Comparison of ENCODE assay signal across 10 mouse cellular contexts in genomic region chr1:136717830-136718517, GRCm38 (mm10).
A peak's percentile ranks its signal among the peaks of the same experiment; 100 is the strongest.
DNase-seq lines count a peak whose midpoint lies in the region; ATAC-seq lines count a peak whose summit lies in the region.
"Had no signal": no experiment of that assay in that cellular context is flagged by ENCODE, and none has a peak within 500 bp of the region (broad histone marks: within the 10 kb centered on the region; RNA-seq: fewer than 3 reads in every experiment).

No protein-coding gene starts in this region.

- H3K9me3 ChIP-seq in midbrain, embryonic 11.5 days (ENCODE audit: control insufficient read depth, low read length): no peaks in the 10 kb centered on the region
- no peaks in the 10 kb centered on the region for H3K9me3 ChIP-seq in midbrain, embryonic 16.5 days (replicated peaks; ENCODE audit: control insufficient read depth, low read length, poor library complexity, severe bottlenecking)
- no peaks in the 10 kb centered on the region for H3K9me3 ChIP-seq in liver, embryonic 13.5 days (replicated peaks)
- no peaks in the 10 kb centered on the region for H3K9me3 ChIP-seq in forebrain, embryonic 13.5 days (replicated peaks)

- WGBS in midbrain, embryonic 11.5 days: 69% methylated on average over 15 of the region's 15 CpGs
- WGBS in midbrain, embryonic 16.5 days: 56% methylated on average over 15 of the region's 15 CpGs
- 49% methylated on average over 15 of the region's 15 CpGs for WGBS in liver, embryonic 13.5 days (ENCODE audit: insufficient replicate concordance)
- 69% methylated on average over 15 of the region's 15 CpGs for WGBS in forebrain, embryonic 13.5 days

- no peak overlapping the region for H3K4me3 ChIP-seq in midbrain, embryonic 11.5 days (ENCODE audit: low read depth, low read length)
- no peak overlapping the region for H3K4me3 ChIP-seq in midbrain, embryonic 16.5 days (ENCODE audit: low read depth, low read length)
- no peak overlapping the region for H3K4me3 ChIP-seq in liver, embryonic 13.5 days (replicated peaks)
- H3K4me3 ChIP-seq in forebrain, embryonic 13.5 days: no peak overlapping the region

- no peak overlapping the region for H3K27ac ChIP-seq in midbrain, embryonic 11.5 days (ENCODE audit: low read depth, low read length)
- H3K27ac ChIP-seq in midbrain, embryonic 16.5 days (ENCODE audit: low read length): no peak overlapping the region
- no peak overlapping the region for H3K27ac ChIP-seq in liver, embryonic 13.5 days
- H3K27ac ChIP-seq in forebrain, embryonic 13.5 days: no peak overlapping the region
- H3K27ac ChIP-seq: liver, embryonic 14.5 days had no signal

- no peaks in the 10 kb centered on the region for H3K27me3 ChIP-seq in midbrain, embryonic 11.5 days (ENCODE audit: control insufficient read depth, insufficient read depth, low read length)
- no peaks in the 10 kb centered on the region for H3K27me3 ChIP-seq in midbrain, embryonic 16.5 days (ENCODE audit: control insufficient read depth, insufficient read depth, low read depth, low read length)
- no peaks in the 10 kb centered on the region for H3K27me3 ChIP-seq in liver, embryonic 13.5 days
- H3K27me3 ChIP-seq in forebrain, embryonic 13.5 days: no peaks in the 10 kb centered on the region

- H3K36me3 ChIP-seq in midbrain, embryonic 11.5 days (ENCODE audit: control insufficient read depth, insufficient read depth, low read length): no peaks in the 10 kb centered on the region
- no peaks in the 10 kb centered on the region for H3K36me3 ChIP-seq in midbrain, embryonic 16.5 days (ENCODE audit: control insufficient read depth, insufficient read depth, low read length)
- no peaks in the 10 kb centered on the region for H3K36me3 ChIP-seq in liver, embryonic 13.5 days
- H3K36me3 ChIP-seq in forebrain, embryonic 13.5 days (ENCODE audit: poor library complexity, severe bottlenecking): no peaks in the 10 kb centered on the region

- DNase-seq in midbrain, embryonic 11.5 days (ENCODE audit: low spot score, missing footprints): peak; percentile 72
- DNase-seq in kidney, adult 11 months: peak; percentile 63
- no peak for DNase-seq in liver, embryonic 13.5 days
- DNase-seq in urinary bladder, postnatal 14 days (ENCODE audit: low spot score): peak; percentile 63
- DNase-seq in embryo, embryonic 10.5 days (ENCODE audit: low spot score): no peak
- DNase-seq in layer of hippocampus, adult 11-12 months (ENCODE audit: low spot score): no peak
- DNase-seq: embryo, embryonic 11 days had no signal

- H3K4me1 ChIP-seq in midbrain, embryonic 11.5 days (ENCODE audit: control insufficient read depth, insufficient read depth, low read length): no peaks in the 10 kb centered on the region
- H3K4me1 ChIP-seq in midbrain, embryonic 16.5 days (ENCODE audit: control insufficient read depth, insufficient read depth, low read length): 0 out of 2 replicates have a peak, but pooled peaks cover 2% of the 10 kb centered on the region
- peaks cover 4% of the 10 kb centered on the region; the same call in 1 of the 2 replicates for H3K4me1 ChIP-seq in liver, embryonic 13.5 days (replicated peaks)
- H3K4me1 ChIP-seq in forebrain, embryonic 13.5 days: no peaks in the 10 kb centered on the region

- no peak for ATAC-seq in midbrain, embryonic 11.5 days (ENCODE audit: low FRiP score)
- ATAC-seq in midbrain, embryonic 16.5 days: no peak
- 0 out of 2 replicates have a peak, but pooled peaks have one; percentile 31 for ATAC-seq in liver, embryonic 13.5 days (ENCODE audit: low read depth)
- no peak for ATAC-seq in forebrain, embryonic 13.5 days

- no peak overlapping the region for H3K4me2 ChIP-seq in midbrain, embryonic 11.5 days
- H3K4me2 ChIP-seq in midbrain, embryonic 16.5 days (ENCODE audit: low read length): no peak overlapping the region
- H3K4me2 ChIP-seq in liver, embryonic 13.5 days: peak overlapping the region; percentile 24; the same call in 1 of the 2 replicates
- no peak overlapping the region for H3K4me2 ChIP-seq in forebrain, embryonic 13.5 days

- no peak overlapping the region for H3K9ac ChIP-seq in midbrain, embryonic 11.5 days (ENCODE audit: low read length)
- no peak overlapping the region for H3K9ac ChIP-seq in midbrain, embryonic 16.5 days (ENCODE audit: low read depth, low read length)
- H3K9ac ChIP-seq in liver, embryonic 13.5 days: no peak overlapping the region
- H3K9ac ChIP-seq in forebrain, embryonic 13.5 days: no peak overlapping the region
- H3K9ac ChIP-seq: liver, embryonic 14.5 days had no signal

Comparison
In these comparisons a context has a peak if more than half of its experiments do, and no peak if none do; other contexts are left out.
1. DNase-seq: peak in midbrain, embryonic 11.5 days (single experiment), kidney, adult 11 months (single experiment) and urinary bladder, postnatal 14 days (single experiment); none in liver, embryonic 13.5 days (single experiment), embryo, embryonic 10.5 days (single experiment) and layer of hippocampus, adult 11-12 months (single experiment).